In the genomic region with DNA sequence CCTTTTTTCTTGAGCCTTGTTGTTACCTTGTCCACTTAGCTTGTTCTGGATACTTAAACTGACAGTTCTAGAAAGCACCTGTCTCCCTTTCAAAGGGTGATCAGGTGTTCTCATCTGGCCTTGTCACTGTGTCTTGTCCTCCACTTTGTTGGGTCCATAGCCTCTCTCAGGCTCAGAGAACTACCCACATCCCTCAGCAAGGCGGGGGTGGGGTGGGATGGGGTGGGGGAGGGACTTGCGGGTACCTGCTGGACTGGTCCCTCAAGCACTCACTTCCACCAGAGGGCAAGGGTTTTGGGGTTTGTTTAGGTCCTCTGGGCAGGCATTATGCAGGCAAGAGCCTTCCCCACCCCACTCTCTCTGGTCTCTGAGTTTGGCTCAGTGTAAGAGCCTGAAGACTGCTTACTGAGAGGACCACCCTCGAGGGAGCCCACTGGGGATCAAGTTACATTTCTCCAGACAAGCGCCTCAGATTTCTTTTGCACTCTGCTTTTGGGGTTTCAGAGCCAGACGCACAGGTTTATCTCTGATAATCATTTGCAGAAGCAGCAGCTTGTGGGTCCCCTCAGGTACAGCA, we compare ENCODE assay signal across 24 mouse cellular contexts. TPM values are rescaled to one million over a fixed set of nuclear protein-coding genes. Genes with fewer than 3 reads are reported as not detected.
DNase-seq lines count a peak whose midpoint lies in the region; ATAC-seq and TF ChIP-seq lines count a peak whose summit lies in the region.
"Had no signal": no experiment of that assay in that cellular context is flagged by ENCODE, and none has a peak within 500 bp of the region (broad histone marks: within the 10 kb centered on the region; RNA-seq: fewer than 3 reads in every experiment).

No protein-coding gene starts in this region.

- ATAC-seq in kidney, embryonic 15.5 days (replicated peaks; ENCODE audit: low FRiP score) = no peak
- ATAC-seq in embryonic facial prominence, embryonic 15.5 days (ENCODE audit: insufficient number of reproducible peaks, low FRiP score, low TSS enrichment, low read depth) = no peak
- ATAC-seq: forebrain, postnatal 0 days; inflammation-experienced regulatory T-cells, adult 6 months had no signal

- no peaks in the 10 kb centered on the region for H3K36me3 ChIP-seq in heart, embryonic 10.5 days
- no peaks in the 10 kb centered on the region for H3K36me3 ChIP-seq in kidney, embryonic 15.5 days
- no peaks in the 10 kb centered on the region for H3K36me3 ChIP-seq in kidney, adult 2 months (ENCODE audit: control insufficient read depth, insufficient read depth, low read length)
- H3K36me3 ChIP-seq in embryonic facial prominence, embryonic 15.5 days = no peaks in the 10 kb centered on the region
- H3K36me3 ChIP-seq: hindbrain, embryonic 10.5 days; limb, embryonic 15.5 days had no signal

- no peak overlapping the region for H3K27ac ChIP-seq in heart, embryonic 10.5 days
- H3K27ac ChIP-seq in kidney, embryonic 15.5 days = no peak overlapping the region
- no peak overlapping the region for H3K27ac ChIP-seq in kidney, adult 2 months (ENCODE audit: insufficient read depth, low read depth, low read length)
- no peak overlapping the region for H3K27ac ChIP-seq in embryonic facial prominence, embryonic 15.5 days (replicated peaks)
- H3K27ac ChIP-seq: gastrocnemius, adult 2 months; hindbrain, embryonic 10.5 days; left cerebral cortex, adult 2 months; limb, embryonic 15.5 days had no signal

- no peak overlapping the region for H3K9ac ChIP-seq in kidney, embryonic 15.5 days
- H3K9ac ChIP-seq in embryonic facial prominence, embryonic 15.5 days = no peak overlapping the region
- H3K9ac ChIP-seq: forebrain, postnatal 0 days; limb, embryonic 15.5 days had no signal

- TF ChIP-seq CTCF in kidney, adult 2 months (conservative IDR thresholded peaks at IDR 0.05; ENCODE audit: insufficient read depth, insufficient read length, low read depth, low read length) = no peak

- H3K27me3 ChIP-seq in heart, embryonic 10.5 days (ENCODE audit: insufficient read depth, poor library complexity, severe bottlenecking) = peaks cover 44% of the 10 kb centered on the region
- H3K27me3 ChIP-seq in kidney, embryonic 15.5 days = peaks cover 51% of the 10 kb centered on the region
- H3K27me3 ChIP-seq in kidney, adult 2 months (replicated peaks; ENCODE audit: control insufficient read depth, insufficient read depth, low read length) = no peaks in the 10 kb centered on the region
- peaks cover 22% of the 10 kb centered on the region for H3K27me3 ChIP-seq in embryonic facial prominence, embryonic 15.5 days

- H3K4me2 ChIP-seq in kidney, embryonic 15.5 days = 0 out of 2 replicates have a peak overlapping the region, but pooled peaks have one; percentile 12
- H3K4me2 ChIP-seq in embryonic facial prominence, embryonic 15.5 days (replicated peaks) = 0 out of 2 replicates have a peak overlapping the region, but pooled peaks have one; percentile 12
- H3K4me2 ChIP-seq: limb, embryonic 15.5 days had no signal

- no peak overlapping the region for H3K4me3 ChIP-seq in heart, embryonic 10.5 days
- H3K4me3 ChIP-seq in kidney, embryonic 15.5 days (replicated peaks) = no peak overlapping the region
- H3K4me3 ChIP-seq in kidney, adult 2 months (ENCODE audit: insufficient read depth, low read depth, low read length) = no peak overlapping the region
- no peak overlapping the region for H3K4me3 ChIP-seq in embryonic facial prominence, embryonic 15.5 days (replicated peaks)
- H3K4me3 ChIP-seq: gastrocnemius, adult 2 months; hindbrain, embryonic 10.5 days; left cerebral cortex, adult 2 months; limb, embryonic 15.5 days had no signal

- H3K9me3 ChIP-seq in heart, embryonic 10.5 days = no peaks in the 10 kb centered on the region
- no peaks in the 10 kb centered on the region for H3K9me3 ChIP-seq in kidney, embryonic 15.5 days (replicated peaks)
- H3K9me3 ChIP-seq in embryonic facial prominence, embryonic 15.5 days (replicated peaks) = no peaks in the 10 kb centered on the region
- H3K9me3 ChIP-seq: hindbrain, embryonic 10.5 days; limb, embryonic 15.5 days had no signal

- WGBS in heart, embryonic 10.5 days = 11% methylated on average over 5 of the region's 5 CpGs
- 10% methylated on average over 5 of the region's 5 CpGs for whole genome bisulfite sequencing in kidney, embryonic 15.5 days
- WGBS in kidney, adult 2 months = 19% methylated on average over 5 of the region's 5 CpGs
- WGBS in embryonic facial prominence, embryonic 15.5 days = 5% methylated on average over 5 of the region's 5 CpGs

- intact Hi-C loops in gastrocnemius, postnatal 14 days (cut with DNase I; ENCODE audit: low total_unique reads) = no loop called here

- TF ChIP-seq POLR2A in kidney, adult 2 months (IDR thresholded peaks at IDR 0.05; ENCODE audit: low read depth, low read length) = no peak

- DNase-seq in heart, embryonic 10.5 days (ENCODE audit: low spot score) = peak; percentile 66
- no peak for DNase-seq in heart, postnatal 4 days
- no peak for DNase-seq in kidney, adult 2 months
- peak; percentile 12 for DNase-seq in NIH3T3 (ENCODE audit: low read depth)
- no peak for DNase-seq in gastrocnemius, postnatal 14 days
- no peak for DNase-seq in urinary bladder, postnatal 14 days (ENCODE audit: low spot score)
- DNase-seq: adrenal gland, postnatal 14 days; cerebellum, adult 18-20 months; forebrain, postnatal 0 days; gastrocnemius, adult 2 months; kidney, postnatal 14 days; midbrain, embryonic 14.5 days; right cerebral cortex, postnatal 4 days; thymus, adult 18-20 months had no signal

- peaks cover 14% of the 10 kb centered on the region; the same call in 1 of the 2 replicates for H3K4me1 ChIP-seq in heart, embryonic 10.5 days
- H3K4me1 ChIP-seq in kidney, embryonic 15.5 days = peaks cover 13% of the 10 kb centered on the region
- no peaks in the 10 kb centered on the region for H3K4me1 ChIP-seq in kidney, adult 2 months (ENCODE audit: control insufficient read depth, insufficient read depth, low read length)
- H3K4me1 ChIP-seq in embryonic facial prominence, embryonic 15.5 days = peaks cover 14% of the 10 kb centered on the region

RNA-seq across cellular contexts. Expression of a gene that starts 17.1 kb away (rescaled TPM):
- 106 and 108 TPM in 2 replicates for polyA plus RNA-seq in heart, embryonic 10.5 days (2016; fragmentation: Nextera tagmentation; extraction: Ambion mirVana)
- 10 to 100 TPM; 35.0 to 43.1 TPM for total RNA-seq in heart, postnatal 4 days (2021)
- 107 and 113 TPM in 2 replicates for polyA plus RNA-seq in kidney, embryonic 15.5 days (2015; fragmentation: Nextera tagmentation; extraction: Ambion mirVana)
- 101 and 122 TPM in 2 replicates for polyA plus RNA-seq in kidney, adult 2 months (2012; rRNA removed)
- 104 and 107 TPM in 2 replicates for polyA plus RNA-seq in embryonic facial prominence, embryonic 15.5 days (2015; fragmentation: Nextera tagmentation; extraction: Ambion mirVana)
- 10 to 100 TPM; 22.5 to 23.4 TPM for total RNA-seq in gastrocnemius, postnatal 14 days (2021)

RNA-seq across cellular contexts. Expression of a gene that starts 31.3 kb away (rescaled TPM):
- 11.7 and 13.7 TPM in 2 replicates for polyA plus RNA-seq in heart, embryonic 10.5 days (2016; fragmentation: Nextera tagmentation; extraction: Ambion mirVana)
- 1 to 10 TPM; 8.3 TPM for total RNA-seq in heart, postnatal 4 days (2021)
- 16.4 and 19.5 TPM in 2 replicates for polyA plus RNA-seq in kidney, embryonic 15.5 days (2015; fragmentation: Nextera tagmentation; extraction: Ambion mirVana)
- polyA plus RNA-seq in kidney, adult 2 months (2012; rRNA removed) = 11.1 and 11.4 TPM in 2 replicates
- polyA plus RNA-seq in embryonic facial prominence, embryonic 15.5 days (2015; fragmentation: Nextera tagmentation; extraction: Ambion mirVana) = 17.0 and 19.1 TPM in 2 replicates
- total RNA-seq in gastrocnemius, postnatal 14 days (2021) = 1 to 10 TPM; 3.1 to 4.1 TPM

RNA-seq across cellular contexts. Expression of a gene that starts 45.6 kb away (rescaled TPM):
- not detected in 2 replicates for polyA plus RNA-seq in heart, embryonic 10.5 days (2016; fragmentation: Nextera tagmentation; extraction: Ambion mirVana)
- not detected for total RNA-seq in heart, postnatal 4 days (2021)
- 0.14 TPM in 1 of 2 replicates, not detected in the other for polyA plus RNA-seq in kidney, embryonic 15.5 days (2015; fragmentation: Nextera tagmentation; extraction: Ambion mirVana)
- not detected in 2 replicates for polyA plus RNA-seq in kidney, adult 2 months (2012; rRNA removed)
- 0.30 TPM in 1 of 2 replicates, not detected in the other for polyA plus RNA-seq in embryonic facial prominence, embryonic 15.5 days (2015; fragmentation: Nextera tagmentation; extraction: Ambion mirVana)
- total RNA-seq in gastrocnemius, postnatal 14 days (2021) = not detected
- total RNA-seq: adrenal gland, postnatal 14 days; forebrain, postnatal 0 days; gastrocnemius, adult 2 months; left cerebral cortex, adult 2 months; neutrophil, adult 5-6 weeks had no signal
- polyA plus RNA-seq: cortical plate, adult 2 months; forebrain, postnatal 0 days; inflammation-experienced regulatory T-cells, adult 6 months; limb, embryonic 15.5 days; liver, embryonic 16.5 days; urinary bladder, adult 2 months had no signal

RNA-seq across cellular contexts. Expression of a gene that starts 50.6 kb away (rescaled TPM):
- polyA plus RNA-seq in heart, embryonic 10.5 days (2016; fragmentation: Nextera tagmentation; extraction: Ambion mirVana) = not detected in 2 replicates
- total RNA-seq in heart, postnatal 4 days (2021) = not detected
- polyA plus RNA-seq in kidney, embryonic 15.5 days (2015; fragmentation: Nextera tagmentation; extraction: Ambion mirVana) = not detected in 2 replicates
- not detected in 2 replicates for polyA plus RNA-seq in kidney, adult 2 months (2012; rRNA removed)
- not detected in 2 replicates for polyA plus RNA-seq in embryonic facial prominence, embryonic 15.5 days (2015; fragmentation: Nextera tagmentation; extraction: Ambion mirVana)
- not detected for total RNA-seq in gastrocnemius, postnatal 14 days (2021)
- total RNA-seq: forebrain, postnatal 0 days; gastrocnemius, adult 2 months; left cerebral cortex, adult 2 months; neutrophil, adult 5-6 weeks had no signal
- polyA plus RNA-seq: cortical plate, adult 2 months; forebrain, postnatal 0 days; hindbrain, embryonic 10.5 days; limb, embryonic 15.5 days; midbrain, embryonic 14.5 days had no signal

Comparison
In these comparisons a context has a peak if more than half of its experiments do, and no peak if none do; other contexts are left out.
1. DNase-seq: peak in heart, embryonic 10.5 days (single experiment) and NIH3T3 (single experiment); none in heart, postnatal 4 days (single experiment), kidney, adult 2 months (single experiment), gastrocnemius, postnatal 14 days (single experiment) and urinary bladder, postnatal 14 days (single experiment).